Mouse (Mus musculus) heart, postnatal 10 days (tissue): ENCODE measurements at regions not wholly inside any gene's neighbourhood (a gene's known extent, or its start where the extent isn't known, plus 50 kb on each side); places are given as distances from the start of the nearest gene placed in this dataset.
A peak's percentile ranks its signal among the peaks of the same experiment; 100 is the strongest.

Experiments
- DNase-seq, 2 experiments: peaks; one replicate each; pipeline ENCODE4 v3.0.0; 2021
- intact Hi-C: fragments of 180-260 bp; cut with DNase I; formaldehyde crosslinking; loops from one replicate; pipeline ENCODE4 v1.15.1; 2025

- intact Hi-C loops, result no loop called here
Measured at GRCm38 (mm10) chr2:138123331-138123730, 133.0 kb upstream of the Btbd3 start.

GRCm38 (mm10) chr2:138120868-138121267 is 135.5 kb upstream of the Btbd3 start:
- intact Hi-C loops, result no loop called here
- no peak for DNase-seq

More at GRCm38 (mm10) chr2:138123331-138123730, 133.0 kb upstream of the Btbd3 start:
- no peak for DNase-seq

DNA sequence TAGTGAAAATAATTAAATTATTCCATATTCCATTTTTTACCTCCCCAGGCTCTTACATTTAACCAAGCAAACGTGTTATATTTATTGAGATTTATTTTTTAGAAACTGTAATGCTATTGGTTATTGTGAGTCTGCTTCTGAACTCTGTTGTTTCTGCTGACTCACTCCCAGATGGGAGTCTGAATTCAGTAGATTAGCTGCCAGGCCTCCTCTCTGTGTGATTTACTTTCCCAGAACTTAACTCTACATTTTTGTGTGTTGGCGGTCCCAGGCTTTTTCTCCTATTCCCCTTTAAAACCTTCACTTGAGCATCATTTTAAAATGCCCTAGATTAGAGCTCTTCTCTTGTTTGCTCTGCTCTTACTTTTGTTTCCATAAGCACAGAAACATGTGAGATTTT is 136.2 kb upstream of the Btbd3 start:
- intact Hi-C loops, result no loop called here
- no peak for DNase-seq

DNA sequence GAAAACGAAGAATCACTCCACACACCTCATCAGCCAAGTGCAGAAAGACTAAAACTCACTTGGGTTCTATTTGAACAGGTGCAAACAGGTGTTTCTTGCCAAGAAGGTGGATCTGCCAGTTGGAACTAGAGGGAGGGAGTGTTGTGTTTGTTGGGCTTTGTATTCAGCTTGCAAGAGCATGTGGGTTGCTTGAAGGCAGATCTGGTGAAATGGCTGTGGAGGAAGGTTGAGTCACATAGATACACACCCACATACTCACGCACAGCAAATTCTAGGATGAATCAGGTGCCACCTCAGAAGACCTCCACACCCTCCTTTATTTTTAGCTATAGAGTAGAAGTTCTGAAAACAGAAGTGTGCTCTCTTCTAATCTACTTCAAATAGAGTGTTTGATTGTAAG is 156.6 kb upstream of the Btbd3 start:
- intact Hi-C loops, result no loop called here
- no peak for DNase-seq

GRCm38 (mm10) chr2:138085390-138085789 is 171.0 kb upstream of the Btbd3 start:
- DNase-seq, result no peak
- intact Hi-C loops, result no loop called here

GRCm38 (mm10) chr2:138084564-138085283 is 171.6 kb upstream of the Btbd3 start:
- intact Hi-C loops, result no loop called here
- DNase-seq, result no peak

DNA sequence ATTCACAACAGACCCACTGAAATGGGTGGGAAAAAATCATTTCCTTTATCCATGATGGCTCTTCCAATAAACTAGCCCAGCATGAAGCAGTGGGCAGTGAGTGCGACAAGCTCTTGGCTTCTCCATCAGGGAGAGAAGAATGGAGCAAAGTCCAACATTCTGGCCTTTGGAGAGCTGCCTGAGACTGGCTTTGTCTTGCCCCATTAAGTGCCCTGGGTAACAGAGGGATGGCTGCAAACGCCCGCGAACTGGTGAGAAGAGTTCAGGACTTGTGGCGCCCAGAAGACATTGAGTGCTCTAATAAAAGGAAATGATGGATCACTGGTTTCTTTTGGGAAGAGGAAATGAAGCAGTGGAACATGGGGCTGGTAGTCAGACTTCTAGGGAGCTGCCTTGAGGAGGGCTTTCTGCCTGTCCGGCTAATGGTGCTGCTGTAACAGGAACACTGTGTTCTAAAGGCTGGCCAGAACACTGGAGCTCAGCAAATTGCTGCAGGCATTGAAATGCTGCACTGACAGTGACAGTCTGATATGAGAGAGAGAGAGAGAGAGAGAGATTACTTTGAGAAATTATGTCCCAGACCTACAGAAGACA is 182.2 kb upstream of the Btbd3 start:
- DNase-seq, result no peak
- intact Hi-C loops, result no loop called here

DNA sequence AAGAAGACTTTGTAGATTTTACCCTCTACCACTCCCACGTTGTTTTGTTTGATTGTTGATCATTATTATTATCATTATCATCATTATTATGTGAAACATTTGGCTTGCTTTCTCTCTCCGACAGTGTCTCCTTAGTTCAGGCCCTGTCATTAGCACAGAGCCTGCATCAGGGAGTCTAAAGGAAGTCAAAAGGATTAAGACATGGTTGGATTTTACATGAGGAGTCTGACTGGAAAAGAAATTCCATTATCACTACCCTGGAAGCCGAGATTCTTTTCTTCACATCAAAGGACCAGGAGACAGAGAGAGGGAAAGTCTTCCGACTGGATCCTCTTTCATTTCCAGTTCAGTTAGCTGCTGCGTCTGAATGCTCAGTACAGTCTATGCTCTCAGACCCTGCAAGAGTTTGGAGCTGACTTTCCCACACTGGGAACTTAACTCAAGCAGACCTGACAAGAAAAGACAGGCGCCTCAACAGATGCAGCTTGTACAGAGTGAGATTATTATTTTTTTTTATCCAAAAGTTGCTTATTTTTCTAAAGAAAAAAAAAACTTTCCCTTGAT is 184.1 kb upstream of the Btbd3 start:
- intact Hi-C loops, result no loop called here
- DNase-seq, result no peak

DNA sequence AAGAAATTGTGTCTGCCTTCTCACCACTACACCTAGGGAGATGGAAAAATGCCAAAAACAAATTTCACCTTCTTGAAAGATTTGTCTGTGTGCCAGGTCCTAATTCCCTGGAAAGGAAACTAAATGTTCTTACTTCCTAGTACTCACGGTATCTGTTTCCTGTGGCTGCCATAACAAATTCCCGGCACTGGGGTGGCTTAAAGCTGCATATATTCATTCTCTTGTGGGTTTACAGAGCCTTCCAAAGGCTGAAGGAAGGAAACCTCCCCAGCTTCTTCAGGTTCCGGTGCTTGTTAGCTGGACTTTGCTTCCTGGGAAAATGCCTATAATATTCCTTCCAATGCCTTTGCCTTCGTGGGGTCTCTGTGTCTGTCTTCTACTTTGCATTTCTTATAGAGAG is 203.3 kb upstream of the Btbd3 start:
- intact Hi-C loops, result loop anchor here (10.0 kb wide), 1 partner anchor 332 kb away; no protein-coding TSS in a partner anchor
- DNase-seq, result no peak

GRCm38 (mm10) chr2:138048341-138048740 is 208.0 kb upstream of the Btbd3 start:
- DNase-seq, result no peak
- intact Hi-C loops, result no loop called here

- intact Hi-C loops, result no loop called here
- peak in 1 of 2 experiments; percentile 16 for DNase-seq
Measured at GRCm38 (mm10) chr2:138047781-138048201, 208.6 kb upstream of the Btbd3 start.

DNA sequence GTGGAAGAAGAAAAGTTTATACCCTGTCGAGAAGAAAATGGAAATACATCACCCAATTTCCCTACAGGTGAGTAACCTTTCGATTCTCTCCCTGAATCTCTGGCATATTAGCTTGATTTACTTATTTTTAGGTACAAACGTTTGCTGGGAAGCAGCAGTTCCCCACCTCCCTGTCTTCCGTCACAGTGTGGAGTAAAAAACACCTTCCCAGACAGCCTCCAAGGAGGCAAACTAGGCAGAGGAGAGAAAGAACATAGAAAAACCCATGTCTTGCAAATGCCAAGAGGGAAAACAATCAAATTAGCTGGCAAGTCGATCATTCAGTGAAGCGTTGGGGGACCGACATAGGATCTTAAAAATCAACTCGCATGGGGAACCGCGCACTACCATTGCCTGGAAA is 209.0 kb upstream of the Btbd3 start:
- intact Hi-C loops, result no loop called here
- no peak for DNase-seq

DNA sequence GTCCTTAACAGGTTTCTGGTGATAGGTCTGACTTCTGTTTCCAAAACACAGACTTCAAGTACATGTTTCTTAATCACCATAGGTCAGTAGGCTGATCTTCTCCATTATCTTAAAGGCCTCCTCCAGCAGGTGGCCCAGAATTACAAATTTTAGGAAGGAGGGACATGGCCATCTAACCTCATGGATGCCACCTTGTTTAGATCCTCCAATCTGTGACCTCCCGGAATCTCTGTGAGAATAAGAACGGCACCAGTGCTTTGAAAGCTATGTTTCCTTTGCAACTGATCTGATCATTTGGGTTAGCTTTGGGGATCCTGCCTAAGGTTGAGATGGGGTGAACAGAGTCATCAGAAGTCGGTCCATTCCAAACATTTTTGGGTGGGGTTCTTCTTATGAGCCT is 209.4 kb upstream of the Btbd3 start:
- no peak for DNase-seq

DNA sequence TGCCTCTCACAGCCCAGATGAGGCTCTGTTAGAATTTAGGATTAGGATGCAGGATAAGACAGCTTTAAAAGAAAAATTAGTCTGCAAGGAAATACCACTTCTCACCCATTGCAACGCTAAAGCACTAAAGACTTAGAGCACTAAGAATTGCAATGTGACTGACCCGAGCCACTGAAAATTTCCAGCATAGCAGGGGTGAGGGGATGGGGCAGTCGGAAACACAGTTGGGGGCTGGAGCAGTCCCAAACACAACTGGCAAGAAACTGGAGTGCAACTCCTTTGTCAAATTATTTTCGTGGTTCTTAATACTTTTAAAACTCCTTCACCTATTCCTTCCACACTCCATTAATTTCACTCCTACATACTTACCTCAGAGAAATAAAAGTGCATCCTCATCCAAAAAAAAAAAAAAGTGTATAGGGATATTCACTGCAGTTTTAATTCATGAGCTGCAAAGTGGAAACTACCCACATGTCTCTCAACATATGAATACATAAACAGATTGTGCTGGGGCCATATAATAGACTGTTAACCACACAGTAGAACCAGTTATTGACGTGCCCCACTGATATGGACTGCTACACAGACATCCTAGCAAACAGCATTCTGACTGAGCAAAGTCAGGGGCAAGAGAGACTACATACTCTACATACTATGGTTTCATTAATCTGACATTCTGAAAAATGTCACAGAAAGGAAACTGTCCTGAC is 210.3 kb upstream of the Btbd3 start:
- intact Hi-C loops, result no loop called here
- DNase-seq, result no peak

More for the DNA sequence above, 209.4 kb upstream of the Btbd3 start:
- intact Hi-C loops, result no loop called here

DNA sequence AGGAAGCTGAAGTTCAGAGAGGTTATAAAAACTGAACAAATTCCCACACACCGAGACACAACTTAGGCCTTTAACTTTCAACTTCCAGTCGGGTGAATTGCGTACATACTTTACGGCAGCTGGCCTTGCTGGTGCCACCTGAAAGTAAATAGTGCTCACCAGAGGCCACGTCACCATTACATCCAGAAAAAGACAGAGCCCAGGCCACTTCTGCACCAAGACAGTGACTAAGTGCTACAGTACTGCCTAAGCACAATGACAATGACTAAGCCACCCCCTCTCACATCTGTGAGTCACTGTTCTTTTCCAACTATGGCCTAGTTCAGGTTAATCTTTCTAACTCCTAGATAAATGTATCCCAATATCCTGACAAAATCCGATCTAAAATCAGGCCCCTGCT is 215.7 kb upstream of the Btbd3 start:
- DNase-seq, result no peak
- intact Hi-C loops, result loop anchor here (5.0 kb wide), 1 partner anchor 177 kb away; no protein-coding TSS in a partner anchor

DNA sequence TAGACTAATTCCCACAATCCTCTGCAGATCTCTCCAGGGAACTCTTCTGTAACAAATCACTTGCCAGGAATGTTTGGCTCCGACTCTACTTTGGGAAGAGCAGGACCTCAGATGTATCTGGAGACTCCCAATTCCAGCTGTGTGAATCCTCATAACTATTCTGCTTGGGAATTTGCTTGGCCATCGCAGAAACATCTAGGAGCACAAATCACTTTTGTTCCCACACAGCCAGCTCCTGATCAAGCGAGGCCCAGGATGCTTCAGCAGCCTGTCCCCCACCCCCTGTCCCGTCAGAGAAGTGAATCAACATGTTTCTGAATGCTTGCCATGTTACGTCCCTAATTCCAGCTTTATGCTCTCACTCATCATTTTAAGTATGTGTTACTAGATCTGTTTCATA is 216.1 kb upstream of the Btbd3 start:
- peak; percentile 64 for DNase-seq
- intact Hi-C loops, result loop anchor here (5.0 kb wide), 1 partner anchor 177 kb away; no protein-coding TSS in a partner anchor

DNA sequence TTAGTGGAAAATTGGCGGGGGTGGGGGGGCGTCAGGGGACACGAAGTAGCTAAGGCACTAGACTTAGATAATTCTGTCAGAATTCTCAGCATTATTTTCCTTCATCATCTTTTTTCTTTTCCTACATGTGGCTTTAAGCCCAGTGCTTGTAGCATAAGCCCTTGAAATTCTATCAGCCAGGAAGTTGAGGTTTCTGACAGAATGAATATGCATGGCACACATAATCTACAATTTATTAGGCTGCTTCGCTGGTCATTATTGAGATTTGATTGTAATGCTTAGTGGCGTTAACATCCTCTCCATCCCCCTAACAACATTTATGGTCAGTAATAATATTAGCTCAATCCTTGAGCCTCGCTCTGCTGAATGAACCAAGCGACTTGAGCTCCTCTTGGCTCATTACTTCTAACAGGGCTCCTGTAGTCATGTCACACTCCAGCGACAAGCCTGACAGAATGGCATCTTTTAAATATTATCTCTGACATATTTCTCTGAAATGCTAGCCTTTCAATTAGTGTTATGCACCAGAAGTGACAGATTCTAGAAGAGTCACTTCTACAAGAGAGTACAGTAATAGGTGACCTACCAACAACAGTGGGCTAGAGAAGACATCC is 222.1 kb upstream of the Btbd3 start:
- DNase-seq, result no peak
- intact Hi-C loops, result loop anchor here (10.0 kb wide), 1 partner anchor 681 kb away; no protein-coding TSS in a partner anchor

- intact Hi-C loops, result loop anchor here (2.0 to 10.0 kb wide), 3 partner anchors 247 to 1335 kb away; no protein-coding TSS in a partner anchor
- DNase-seq, result peak; percentile 75 to 86
Measured at GRCm38 (mm10) chr2:138033379-138034122, 222.8 kb upstream of the Btbd3 start.

GRCm38 (mm10) chr2:138027411-138027810 is 229.0 kb upstream of the Btbd3 start:
- no peak for DNase-seq
- intact Hi-C loops, result no loop called here

DNA sequence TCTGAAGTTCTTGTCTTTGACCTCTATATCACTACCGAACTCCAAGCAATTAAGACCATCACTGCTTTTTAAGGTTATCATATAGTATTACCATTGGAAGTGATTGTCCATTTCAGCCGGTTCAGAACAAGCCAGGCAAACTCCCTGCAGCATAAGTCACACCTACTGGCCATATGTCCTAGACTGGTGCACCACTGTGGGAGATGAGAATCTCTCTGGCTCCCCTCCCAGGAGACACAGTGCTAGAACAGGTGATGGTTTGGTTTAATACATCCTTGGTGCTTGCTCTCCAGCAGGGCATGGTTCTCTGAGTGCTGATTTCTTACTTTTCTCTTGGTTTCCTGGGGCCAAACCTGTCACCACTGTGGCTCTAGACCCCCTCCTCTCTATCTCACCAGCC is 232.8 kb upstream of the Btbd3 start:
- intact Hi-C loops, result no loop called here
- DNase-seq, result no peak
